Mouse (Mus musculus) embryonic fibroblast, embryonic 13.5 days (primary cell): ENCODE measurements around the gene Maml3.

ENCODE experiments used
- CTCF ChIP-seq: IDR thresholded peaks from 2 replicates; pipeline ENCODE4 v1.5.1; 2011; ENCODE audit warnings: mild to moderate bottlenecking, control low read depth, low read length, moderate library complexity, borderline replicate concordance; ENCODE audit not compliant: insufficient read depth
- POLR2A ChIP-seq: IDR thresholded peaks from 2 replicates; pipeline ENCODE4 v1.6.1; 2011; ENCODE audit warnings: low read depth, mild to moderate bottlenecking, control low read depth, low read length, moderate library complexity

DNA sequence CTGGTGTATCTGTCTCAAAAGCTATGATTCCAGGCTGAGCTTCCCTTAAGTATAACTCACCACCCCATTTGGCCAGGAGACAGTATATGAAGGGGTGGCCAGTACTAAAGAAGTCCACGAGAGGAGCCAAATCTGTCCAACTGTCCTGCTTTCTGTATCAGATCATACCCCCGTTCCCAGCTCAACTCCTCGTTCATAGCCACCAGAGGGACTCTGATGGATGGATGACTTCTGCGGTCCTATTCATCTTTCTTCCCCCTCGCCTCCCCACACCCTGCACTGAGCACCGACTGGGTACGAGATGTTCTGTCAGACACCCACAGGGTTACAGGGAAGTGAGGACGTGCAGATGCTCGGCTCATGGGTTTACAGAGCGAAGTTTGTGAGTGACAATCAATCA is 74.8 kb downstream of the Maml3 start:
- TF ChIP-seq POLR2A (no peak), CTCF (no peak)
